Mouse (Mus musculus) forebrain, embryonic 16.5 days (tissue): ENCODE results near the gene Grm7. TPM values are rescaled to one million over a fixed set of nuclear protein-coding genes. Genes with fewer than 3 reads are reported as not detected.

Experiments used
- ATAC-seq: fragments of 200-750 bp; cut with Nextera tagmentation; 2 replicates; pipeline ENCODE4 v1.8.0; 2017; ENCODE audit warnings: mild to moderate bottlenecking, moderate library complexity
- H3K27ac ChIP-seq: fragments of 300-500 bp; sonication (generic); 2 replicates; pipeline ENCODE4 v1.5.1; 2014; ENCODE audit warnings: low read length, control low read depth
- H3K27me3 ChIP-seq: fragments of 300-500 bp; sonication (generic); replicated peaks from 2 replicates; pipeline ENCODE4 v1.6.1; 2014; ENCODE audit warnings: low read length; ENCODE audit not compliant: control insufficient read depth, insufficient read depth
- H3K36me3 ChIP-seq: fragments of 300-500 bp; sonication (generic); 2 replicates; pipeline ENCODE4 v1.6.1; 2014; ENCODE audit not compliant: control insufficient read depth, insufficient read depth
- H3K4me1 ChIP-seq: fragments of 300-500 bp; sonication (generic); replicated peaks from 2 replicates; pipeline ENCODE4 v1.6.1; 2014; ENCODE audit warnings: low read length; ENCODE audit not compliant: control insufficient read depth, insufficient read depth
- H3K4me2 ChIP-seq: fragments of 300-500 bp; sonication (generic); 2 replicates; pipeline ENCODE4 v1.6.1; 2014; ENCODE audit warnings: mild to moderate bottlenecking, low read length, control low read depth
- H3K4me3 ChIP-seq: fragments of 300-500 bp; sonication (generic); replicated peaks from 2 replicates; pipeline ENCODE4 v1.5.1; 2014; ENCODE audit warnings: mild to moderate bottlenecking, low read length, control low read depth
- H3K9ac ChIP-seq: fragments of 300-500 bp; sonication (generic); replicated peaks from 2 replicates; pipeline ENCODE4 v1.6.1; 2014; ENCODE audit warnings: low read depth, low read length, control low read depth
- H3K9me3 ChIP-seq: fragments of 300-500 bp; sonication (generic); 2 replicates; pipeline ENCODE4 v1.6.1; 2016; ENCODE audit warnings: low read length; ENCODE audit not compliant: control insufficient read depth
- WGBS: fragments of 180-500 bp; shearing (Covaris S2); extraction: QIAGEN DNeasy Blood & Tissue Kit; methylation state at CpG from one replicate; pipeline ENCODE4 v1.1.7; 2014; 5-methylcytosine and 5-hydroxymethylcytosine counted together
- polyA plus RNA-seq: library from polyadenylated mRNA; unstranded; fragments of >200 nt; fragmentation: Nextera tagmentation; extraction: Ambion mirVana; gene quantifications from 2 replicates; pipeline ENCODE4 v1.2.1, GENCODE M21; 2015

The Grm7 gene
- polyA plus RNA-seq, 1 experiment from 2014 or later: 17.3 TPM

DNA sequence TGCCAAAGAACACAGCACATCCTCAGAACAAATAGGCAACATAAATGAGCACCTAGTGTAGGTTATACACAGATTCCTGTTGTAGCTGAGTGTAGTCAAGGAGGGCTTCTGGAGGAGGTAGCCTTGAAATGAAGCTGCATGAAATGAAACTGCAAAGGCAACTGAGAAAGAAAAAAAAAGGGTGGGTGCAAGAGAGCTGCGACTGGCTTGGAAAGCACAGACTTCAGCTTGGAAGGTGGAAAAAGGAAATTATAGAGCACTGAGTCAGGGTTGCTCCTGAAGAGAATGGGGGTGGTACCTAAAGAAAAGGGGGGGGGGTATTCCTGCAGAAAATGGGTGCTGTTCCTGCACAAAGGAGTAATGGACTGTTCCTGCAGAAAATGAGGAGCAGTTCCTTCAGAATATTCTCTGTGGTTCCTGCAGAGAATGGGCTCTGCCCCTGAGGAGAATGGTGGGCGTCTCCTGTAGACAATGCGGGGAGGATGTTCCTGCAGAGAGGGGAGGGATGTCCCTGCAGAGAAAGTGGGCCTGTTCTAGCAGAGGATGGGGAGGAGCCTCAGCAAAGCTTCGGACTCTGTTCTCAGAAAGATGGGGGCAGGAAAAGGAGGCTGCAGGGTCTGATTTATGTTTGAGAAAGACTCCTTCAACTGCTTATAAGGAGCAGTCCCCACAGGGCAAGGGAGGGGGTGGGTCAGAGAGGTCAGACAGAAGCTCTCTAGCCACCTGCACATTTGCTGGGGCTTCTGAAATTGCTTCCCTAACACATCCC lies 726.4 kb downstream of the Grm7 start:
- no peaks in the 10 kb centered on the region for H3K36me3 ChIP-seq
- 28% methylated on average over 4 of the region's 4 CpGs for WGBS
- no peak overlapping the region for H3K9ac ChIP-seq
- no peaks in the 10 kb centered on the region for H3K9me3 ChIP-seq
- H3K4me2 ChIP-seq: no peak overlapping the region
- no peak overlapping the region for H3K27ac ChIP-seq
- ATAC-seq: no peak
- no peak overlapping the region for H3K4me3 ChIP-seq
- H3K27me3 ChIP-seq: no peaks in the 10 kb centered on the region
- peaks cover 18% of the 10 kb centered on the region for H3K4me1 ChIP-seq

DNA sequence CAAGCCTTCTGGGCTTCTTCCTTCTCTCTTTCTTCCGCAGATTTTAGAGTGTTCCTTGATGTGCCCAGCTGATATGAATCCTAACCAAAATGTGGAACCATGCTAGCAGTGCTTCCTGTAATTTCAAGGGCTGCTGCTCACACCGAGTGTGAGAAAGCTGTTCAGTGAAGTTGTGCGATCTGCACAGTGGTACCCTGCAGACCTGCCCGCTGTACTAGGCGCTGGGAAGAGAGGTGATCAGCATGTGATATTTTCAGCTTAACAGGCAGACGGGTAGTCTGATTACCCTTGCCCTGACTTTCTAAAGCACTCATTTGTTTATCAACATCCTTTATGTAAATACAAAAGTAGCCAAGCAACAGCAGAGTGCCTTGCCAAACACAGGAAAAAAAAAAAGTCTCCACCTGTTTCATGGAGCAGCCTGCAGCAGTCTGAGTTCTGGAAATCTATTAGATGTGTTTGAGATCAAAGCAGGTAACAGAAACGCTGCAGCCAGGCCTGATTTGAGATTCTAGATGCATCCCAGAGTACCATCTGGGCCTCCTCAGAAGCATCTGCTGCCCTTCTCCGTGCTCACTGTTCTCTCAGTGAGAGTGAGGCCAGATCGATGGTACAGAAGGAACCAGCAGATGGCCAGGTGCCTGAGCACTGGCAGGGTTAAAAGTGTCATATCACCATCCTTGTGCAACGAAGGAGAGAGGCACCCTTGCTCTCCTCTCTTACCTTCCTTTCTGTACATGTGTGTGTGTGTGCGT lies 727.4 kb downstream of the Grm7 start:
- Histone ChIP-seq H3K27ac (peak overlapping the region; percentile 29), H3K4me3 (no peak overlapping the region), H3K36me3 (no peaks in the 10 kb centered on the region), H3K9ac (no peak overlapping the region), H3K9me3 (no peaks in the 10 kb centered on the region), H3K4me2 (no peak overlapping the region; the same call in 1 of the 2 replicates), H3K27me3 (no peaks in the 10 kb centered on the region), H3K4me1 (peaks cover 18% of the 10 kb centered on the region)
- WGBS: 18% methylated on average over 11 of the region's 11 CpGs
- ATAC-seq: peak; percentile 92

DNA sequence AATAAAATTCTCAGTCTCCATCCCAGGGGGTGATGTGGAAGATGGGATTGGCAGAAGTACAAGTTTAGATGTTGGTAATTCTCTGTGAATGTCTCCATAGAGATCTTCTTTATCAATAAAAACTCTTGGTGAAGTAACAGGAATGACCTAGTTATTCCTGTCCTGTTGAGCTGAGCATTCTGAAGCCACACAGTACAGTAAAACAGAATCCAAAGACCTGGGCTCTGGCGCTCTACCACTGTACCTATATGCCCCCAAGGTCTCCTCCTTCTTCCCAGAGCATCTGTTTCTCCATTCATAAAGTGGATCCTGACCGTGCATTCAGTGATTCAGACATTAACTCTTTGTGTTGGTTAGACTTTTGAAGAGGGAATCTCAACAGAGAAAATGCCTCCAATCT lies 735.3 kb downstream of the Grm7 start:
- no peak overlapping the region for H3K4me3 ChIP-seq
- no peaks in the 10 kb centered on the region for H3K9me3 ChIP-seq
- WGBS: 75% methylated on average over 2 of the region's 2 CpGs
- H3K27me3 ChIP-seq: no peaks in the 10 kb centered on the region
- no peak overlapping the region for H3K4me2 ChIP-seq
- no peak overlapping the region for H3K9ac ChIP-seq
- ATAC-seq: no peak
- no peaks in the 10 kb centered on the region for H3K36me3 ChIP-seq
- H3K27ac ChIP-seq: no peak overlapping the region
- H3K4me1 ChIP-seq: no peaks in the 10 kb centered on the region

DNA sequence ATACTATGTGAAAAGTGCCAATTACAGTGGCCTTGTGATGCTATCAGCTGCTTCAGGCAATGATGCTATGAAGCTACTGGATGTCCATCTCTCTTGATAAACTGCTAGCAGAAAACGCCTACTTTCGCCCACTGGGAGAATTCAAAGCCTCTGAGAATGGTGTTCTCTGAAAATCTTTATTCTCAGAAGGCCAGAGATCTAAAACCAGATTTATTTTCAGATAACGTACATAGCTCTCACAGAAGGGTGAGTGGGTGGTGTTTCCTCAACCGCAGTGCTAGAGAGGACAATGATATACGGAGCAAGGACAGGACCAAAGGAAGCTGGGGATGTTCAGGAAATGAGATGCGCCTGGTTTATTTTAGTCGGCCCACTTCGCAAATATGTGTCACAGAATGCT lies 763.4 kb downstream of the Grm7 start:
- H3K36me3 ChIP-seq: no peaks in the 10 kb centered on the region
- H3K27me3 ChIP-seq: no peaks in the 10 kb centered on the region
- no peaks in the 10 kb centered on the region for H3K4me1 ChIP-seq
- no peak overlapping the region for H3K9ac ChIP-seq
- WGBS: 76% methylated on average over 8 of the region's 8 CpGs
- H3K4me3 ChIP-seq: no peak overlapping the region
- H3K27ac ChIP-seq: no peak overlapping the region
- no peaks in the 10 kb centered on the region for H3K9me3 ChIP-seq
- no peak overlapping the region for H3K4me2 ChIP-seq
- 0 out of 2 replicates have a peak, but pooled peaks have one; percentile 28 for ATAC-seq

DNA sequence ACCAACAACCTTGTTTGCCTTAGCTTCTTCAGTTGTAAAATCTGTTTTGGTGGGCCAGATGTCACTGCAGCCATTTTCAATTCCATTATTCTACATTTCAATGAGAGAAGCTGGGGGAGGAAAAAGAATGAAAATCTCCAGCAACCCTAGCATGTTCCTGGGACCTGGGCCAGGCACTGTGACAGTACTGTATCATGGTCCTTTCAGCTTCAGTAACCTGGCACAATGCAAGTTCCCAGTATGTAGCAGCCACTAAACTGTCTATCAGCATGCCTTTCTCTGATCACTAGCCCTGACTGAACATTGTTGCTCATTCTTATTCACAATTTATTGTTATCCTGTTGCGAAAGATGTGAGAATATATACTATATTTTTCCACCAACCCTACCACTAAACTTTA lies 779.4 kb downstream of the Grm7 start:
- peak; percentile 83 for ATAC-seq
- WGBS: 56% methylated on average over 1 of the region's 1 CpGs

DNA sequence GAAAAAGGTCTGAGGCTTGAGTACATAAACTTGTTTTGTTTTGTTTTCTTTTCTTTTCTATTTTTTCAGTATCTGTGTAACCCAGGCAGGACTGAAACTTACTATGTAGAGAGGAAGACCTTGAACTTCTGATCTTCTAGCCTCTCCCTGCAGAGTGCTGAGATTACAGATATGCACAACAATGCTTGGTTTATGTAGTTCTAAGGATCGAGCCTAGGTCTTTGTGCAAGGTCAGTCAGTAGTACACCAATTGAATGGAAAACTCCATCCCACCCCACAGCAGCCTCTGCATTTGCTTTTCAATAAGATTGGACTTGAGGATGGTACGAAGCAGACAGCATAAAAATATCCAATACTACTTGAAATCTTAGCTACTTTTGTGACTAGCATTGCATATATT lies 800.8 kb downstream of the Grm7 start:
- H3K36me3 ChIP-seq: no peaks in the 10 kb centered on the region
- H3K9me3 ChIP-seq: no peaks in the 10 kb centered on the region
- WGBS: 82% methylated on average over 2 of the region's 2 CpGs
- no peak for ATAC-seq
- H3K4me3 ChIP-seq: no peak overlapping the region
- no peak overlapping the region for H3K9ac ChIP-seq
- H3K27ac ChIP-seq: no peak overlapping the region
- peaks cover 7% of the 10 kb centered on the region; the same call in 1 of the 2 replicates for H3K4me1 ChIP-seq
- no peak overlapping the region for H3K4me2 ChIP-seq
- H3K27me3 ChIP-seq: no peaks in the 10 kb centered on the region

More for the DNA sequence above, 779.4 kb downstream of the Grm7 start:
- H3K36me3 ChIP-seq: no peaks in the 10 kb centered on the region
- H3K9me3 ChIP-seq: no peaks in the 10 kb centered on the region
- H3K27ac ChIP-seq: no peak overlapping the region
- no peaks in the 10 kb centered on the region for H3K27me3 ChIP-seq
- H3K4me3 ChIP-seq: no peak overlapping the region
- 0 out of 2 replicates have a peak, but pooled peaks cover 2% of the 10 kb centered on the region for H3K4me1 ChIP-seq
- H3K9ac ChIP-seq: no peak overlapping the region
- H3K4me2 ChIP-seq: no peak overlapping the region

DNA sequence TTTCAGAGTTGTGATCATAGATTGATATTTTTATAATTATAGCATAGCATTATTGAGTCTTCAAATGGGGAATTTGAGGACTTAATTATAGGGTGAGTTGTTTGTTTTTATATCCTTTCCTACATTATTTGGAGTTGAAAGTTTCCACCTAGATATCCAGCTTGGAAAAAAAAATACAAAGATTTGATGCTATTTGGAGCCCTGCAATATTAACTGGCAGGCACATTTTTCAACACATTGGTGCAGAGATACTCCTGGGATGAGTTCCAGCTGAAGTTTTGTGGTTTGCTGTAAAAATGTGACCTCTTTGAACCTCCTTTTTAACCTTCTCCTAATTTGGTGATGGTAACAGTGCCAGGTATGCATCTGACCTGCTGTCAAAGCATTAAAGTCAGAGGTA lies 802.5 kb downstream of the Grm7 start:
- no peaks in the 10 kb centered on the region for H3K9me3 ChIP-seq
- no peaks in the 10 kb centered on the region for H3K36me3 ChIP-seq
- H3K27me3 ChIP-seq: no peaks in the 10 kb centered on the region
- H3K27ac ChIP-seq: no peak overlapping the region
- no peak overlapping the region for H3K9ac ChIP-seq
- no peak overlapping the region for H3K4me3 ChIP-seq
- no peak for ATAC-seq
- H3K4me1 ChIP-seq: peaks cover 7% of the 10 kb centered on the region; the same call in 1 of the 2 replicates
- H3K4me2 ChIP-seq: no peak overlapping the region

DNA sequence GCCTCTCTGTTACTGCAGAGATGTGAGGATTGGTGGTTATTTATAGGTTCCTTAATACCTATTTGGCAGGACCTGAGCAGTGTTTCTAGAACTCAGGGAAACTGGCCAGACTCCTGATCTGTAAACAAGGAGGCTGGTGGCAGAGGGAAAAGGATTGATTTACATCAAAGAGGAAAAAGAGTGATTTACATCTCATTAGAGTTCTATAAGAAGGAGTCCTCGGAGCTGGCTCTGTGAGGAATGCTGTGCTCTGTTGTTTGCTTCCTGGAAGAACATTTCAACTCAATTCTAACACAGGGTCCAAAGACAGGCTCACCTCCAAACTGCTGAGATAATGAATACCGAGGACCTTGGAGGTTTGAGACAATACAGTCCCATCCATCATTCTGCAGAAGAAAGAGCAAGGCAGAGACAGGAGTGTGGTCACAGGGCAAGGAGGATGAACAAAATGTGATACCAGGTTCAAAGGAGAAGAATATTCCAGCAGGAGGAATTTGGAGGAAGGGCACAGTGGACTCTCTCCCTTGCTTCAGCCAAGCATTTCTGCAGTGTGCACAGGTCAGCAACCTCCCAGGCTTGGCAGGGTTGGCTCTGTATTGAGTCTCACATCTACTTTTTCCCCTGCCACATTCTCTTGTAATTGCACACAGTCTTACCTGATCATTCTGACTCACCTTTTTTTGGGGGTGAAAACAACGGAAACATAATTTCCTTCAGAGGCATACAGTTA lies 803.8 kb downstream of the Grm7 start:
- Histone ChIP-seq H3K27me3 (no peaks in the 10 kb centered on the region), H3K27ac (no peak overlapping the region), H3K36me3 (no peaks in the 10 kb centered on the region), H3K4me1 (peaks cover 7% of the 10 kb centered on the region; the same call in 1 of the 2 replicates), H3K9ac (no peak overlapping the region), H3K4me2 (no peak overlapping the region), H3K4me3 (no peak overlapping the region), H3K9me3 (no peaks in the 10 kb centered on the region)
- 26% methylated on average over 3 of the region's 3 CpGs for WGBS
- peak; percentile 93 for ATAC-seq

DNA sequence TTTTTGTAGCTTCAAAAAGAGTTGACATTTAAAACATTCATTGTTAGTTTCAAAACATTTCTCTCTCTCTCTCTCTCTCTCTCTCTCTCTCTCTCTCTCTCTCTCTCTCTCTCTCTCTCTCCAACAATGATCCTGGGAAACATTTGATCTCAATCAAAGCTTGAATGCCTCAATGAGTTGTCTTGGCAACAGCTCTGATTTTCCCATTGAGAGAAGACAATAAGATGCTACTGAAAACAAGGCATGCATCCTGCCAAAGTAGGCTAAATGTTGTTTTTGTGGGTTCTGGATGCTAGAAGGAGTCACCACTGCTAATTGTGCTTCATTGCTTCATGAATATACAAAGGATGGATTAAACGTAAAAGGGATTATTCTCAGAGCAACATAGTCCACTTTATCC lies 836.5 kb downstream of the Grm7 start:
- no peak overlapping the region for H3K9ac ChIP-seq
- H3K4me2 ChIP-seq: no peak overlapping the region
- no peaks in the 10 kb centered on the region for H3K9me3 ChIP-seq
- H3K4me1 ChIP-seq: no peaks in the 10 kb centered on the region
- no peaks in the 10 kb centered on the region for H3K36me3 ChIP-seq
- no peaks in the 10 kb centered on the region for H3K27me3 ChIP-seq
- no peak for ATAC-seq
- WGBS: 17% methylated on average over 1 of the region's 1 CpGs
- H3K4me3 ChIP-seq: no peak overlapping the region
- H3K27ac ChIP-seq: no peak overlapping the region
